Mouse (Mus musculus) activated CD4-positive, CD25-positive, alpha-beta regulatory T cell (primary cell): Measurements from ENCODE around the gene Gm45618. TPM values are rescaled to one million over a fixed set of nuclear protein-coding genes. Genes with fewer than 3 reads are reported as not detected.

Source experiments
- polyA plus RNA-seq, 2 experiments: library from polyadenylated mRNA; unstranded; fragments of 100-300 nt; shearing (Covaris generic); gene quantifications; one replicate each; pipeline ENCODE4 v1.2.1; 2017

The Gm45618 gene
- polyA plus RNA-seq, result not detected

DNA sequence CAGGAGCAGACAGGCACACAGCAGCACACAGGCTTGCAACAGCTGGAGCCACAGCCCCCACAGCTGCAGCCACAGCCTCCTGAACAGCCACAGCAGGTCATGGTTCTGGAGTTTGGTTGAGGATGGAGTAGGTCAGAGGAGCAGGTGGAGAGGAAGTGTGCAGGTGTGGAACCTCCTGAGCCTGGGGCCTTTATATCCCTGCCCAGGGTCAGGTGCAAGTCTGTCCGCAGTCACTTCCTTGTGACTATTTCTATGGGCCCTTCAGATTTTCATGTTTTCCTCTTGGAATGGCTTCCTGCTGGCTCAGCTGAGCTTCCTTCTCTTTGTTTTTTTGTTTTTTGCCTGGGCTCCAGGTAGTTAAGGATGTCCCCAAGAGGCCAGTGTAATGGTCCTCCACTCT, at the start of gene Gm45618:
TSS of gene Gm45618 (minus strand) at position 101 of the 400 bp plus-strand sequence.

GRCm38 (mm10) chr7:142165639-142166038, 45.1 kb upstream of the Gm45618 start, which contains the start of gene Gm4553:
Gene Gm4553, minus strand, starts transcription at chr7:142165739.

DNA sequence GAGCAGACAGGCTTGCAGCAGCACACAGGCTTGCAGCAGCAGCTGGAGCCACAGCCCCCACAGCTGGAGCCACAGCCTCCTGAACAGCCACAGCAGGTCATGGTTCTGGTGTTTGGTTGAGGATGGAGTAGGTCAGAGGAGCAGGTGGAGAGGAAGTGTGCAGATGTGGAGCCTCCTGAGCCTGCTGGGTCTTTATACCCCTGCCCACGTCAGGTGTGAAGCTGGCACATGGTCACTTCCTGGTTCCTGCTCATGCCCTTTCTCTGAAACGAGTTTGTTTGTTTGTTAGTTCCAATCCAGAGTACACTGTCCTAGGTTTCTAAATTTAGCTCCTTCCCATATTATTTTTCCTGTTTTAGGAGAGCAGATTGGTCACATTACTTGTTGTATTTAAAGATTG, 36.5 kb upstream of the Gm45618 start, which contains the start of gene Gm29735:
TSS of gene Gm29735 (minus strand) at position 101 of the 400 bp plus-strand sequence.

GRCm38 (mm10) chr7:142144507-142144906, 24.0 kb upstream of the Gm45618 start, which contains the start of gene Gm45337:
Gene Gm45337, minus strand, starts transcription at chr7:142144607.

DNA sequence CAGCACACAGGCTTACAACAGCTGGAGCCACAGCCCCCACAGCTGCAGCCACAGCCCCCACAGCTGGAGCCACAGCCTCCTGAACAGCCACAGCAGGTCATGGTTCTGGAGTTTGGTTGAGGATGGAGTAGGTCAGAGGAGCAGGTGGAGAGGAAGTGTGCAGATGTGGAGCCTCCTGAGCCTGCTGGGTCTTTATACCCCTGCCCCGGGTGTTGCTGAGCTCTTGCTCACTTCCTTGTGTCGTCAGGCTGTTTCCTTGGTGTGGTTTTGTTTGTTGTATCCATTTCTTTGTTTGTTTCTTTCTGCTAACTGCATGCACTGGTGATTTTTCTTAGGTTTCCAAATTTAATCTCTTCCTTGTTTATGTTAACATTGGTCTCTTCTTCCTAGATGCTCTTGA, 15.4 kb upstream of the Gm45618 start, which contains the start of gene Gm39115:
TSS of gene Gm39115 (minus strand) at position 101 of the 400 bp plus-strand sequence.

DNA sequence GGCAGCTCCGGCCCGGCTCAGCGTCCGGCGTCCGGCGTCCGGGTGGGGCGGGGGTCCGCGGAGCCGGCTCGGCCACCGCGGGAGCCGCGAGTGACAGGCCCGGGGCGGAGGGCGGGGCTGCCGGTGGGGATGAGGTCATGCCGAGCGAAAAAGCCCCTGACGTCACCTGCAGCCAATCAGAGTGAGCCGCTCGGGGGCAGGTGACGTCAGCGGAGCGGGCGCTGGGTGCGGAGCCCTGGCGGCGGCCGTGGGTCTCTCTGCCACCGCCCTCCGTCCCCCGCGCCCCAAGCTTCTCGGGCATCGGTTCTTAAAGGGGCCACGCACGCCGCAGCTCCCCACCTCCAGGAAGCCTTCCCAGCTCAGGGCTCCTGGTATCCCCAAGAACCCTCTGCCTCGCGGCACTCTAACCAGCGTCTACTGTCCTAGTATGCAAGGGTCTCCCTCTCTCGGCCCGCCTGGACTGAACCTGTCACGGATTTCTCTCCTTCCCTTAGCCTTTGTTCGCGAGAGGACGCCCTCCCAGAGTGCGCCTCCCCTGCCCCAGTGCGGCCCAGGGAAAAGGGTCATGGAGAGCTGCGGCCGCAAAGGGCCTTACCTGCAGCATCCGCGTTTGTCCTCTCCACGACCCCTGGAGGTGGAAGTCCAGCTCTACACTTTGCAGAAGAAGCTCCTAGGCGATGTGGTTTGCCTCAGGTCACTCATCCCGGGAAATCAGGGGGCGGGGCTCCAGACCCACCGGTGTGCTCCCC, 25.2 kb downstream of the Gm45618 start, which contains the start of gene Dusp8:
TSS of gene Dusp8 (minus strand) at position 661 of the 749 bp plus-strand sequence.

Other genes starting within 250 kb of the Gm45618 start
- 10 to 100 TPM; 41.9 to 42.3 TPM for gene Tollip, start 202.2 kb downstream of the Gm45618 start, polyA plus RNA-seq
- under 1 TPM in 1 of 2 experiments, not detected in 1; 0.17 TPM for gene Brsk2, start 171.0 kb downstream of the Gm45618 start, polyA plus RNA-seq
- gene Mob2, start 59.7 kb downstream of the Gm45618 start, polyA plus RNA-seq, result 10 to 100 TPM; 67.3 to 91.7 TPM
- under 1 TPM in 1 of 2 experiments, not detected in 1; 0.13 TPM for gene Dusp8, start 24.9 kb downstream of the Gm45618 start, polyA plus RNA-seq
- gene Gm39115, start 15.3 kb upstream of the Gm45618 start, polyA plus RNA-seq, result not detected
- not detected for gene Gm45337, start 23.9 kb upstream of the Gm45618 start, polyA plus RNA-seq
- gene Gm29735, start 36.4 kb upstream of the Gm45618 start, polyA plus RNA-seq, result not detected
- under 1 TPM in 1 of 2 experiments, not detected in 1; 0.75 TPM for gene Gm4553, start 45.0 kb upstream of the Gm45618 start, polyA plus RNA-seq
- gene Krtap5-2, start 55.3 kb upstream of the Gm45618 start, polyA plus RNA-seq, result under 1 TPM in 1 of 2 experiments, not detected in 1; 0.20 TPM
- not detected for gene Gm10153, start 69.7 kb upstream of the Gm45618 start, polyA plus RNA-seq
- not detected for gene Krtap5-3, start 80.6 kb upstream of the Gm45618 start, polyA plus RNA-seq
- gene Gm7579, start 91.1 kb upstream of the Gm45618 start, polyA plus RNA-seq, result not detected
- gene Krtap5-5, start 109.2 kb upstream of the Gm45618 start, polyA plus RNA-seq, result not detected
- gene Gm40460, start 120.3 kb upstream of the Gm45618 start, polyA plus RNA-seq, result not detected
- not detected for gene Gm2431, start 137.6 kb upstream of the Gm45618 start, polyA plus RNA-seq
- gene Gm4559, start 153.6 kb upstream of the Gm45618 start, polyA plus RNA-seq, result not detected
- not detected for gene Krtap5-1, start 176.4 kb upstream of the Gm45618 start, polyA plus RNA-seq
- not detected for gene Krtap5-4, start 182.8 kb upstream of the Gm45618 start, polyA plus RNA-seq